Mouse (Mus musculus) CH12.LX (cell line): ENCODE measurements around the gene Cdkl5. TPM values are rescaled to one million over a fixed set of nuclear protein-coding genes. Genes with fewer than 3 reads are reported as not detected.

Source experiments
- DNase-seq: peaks from one replicate; pipeline ENCODE4 v3.0.0-alpha.2; 2013; ENCODE audit errors: extremely low read depth
- H3K27ac ChIP-seq: 2 replicates; pipeline ENCODE4 v1.5.1; 2012; ENCODE audit warnings: low read depth, mild to moderate bottlenecking, control low read depth, moderate library complexity; ENCODE audit not compliant: insufficient read depth
- H3K27me3 ChIP-seq: replicated peaks from 2 replicates; pipeline ENCODE3; 2012; ENCODE audit warnings: inconsistent platforms
- H3K36me3 ChIP-seq, 2 experiments: replicated peaks in 1 of 2; 2 replicates each; pipeline versions ENCODE3 to v1.6.1; 2012; ENCODE audit warnings: inconsistent platforms in 1 of 2, low read length in 1 of 2, mild to moderate bottlenecking in 1 of 2, mixed read lengths in 1 of 2, moderate library complexity in 1 of 2; ENCODE audit not compliant: control insufficient read depth in 1 of 2, insufficient read depth in 1 of 2
- H3K4me1 ChIP-seq, 2 experiments: 2 replicates each; pipeline ENCODE4 v1.6.1; 2012; ENCODE audit warnings: inconsistent platforms in 1 of 2, moderate library complexity in 1 of 2; ENCODE audit not compliant: insufficient read depth in 2 of 2, control insufficient read depth in 1 of 2
- H3K4me2 ChIP-seq: 2 replicates; pipeline ENCODE4 v1.6.1; 2012; ENCODE audit warnings: low read depth, mild to moderate bottlenecking, control low read depth; ENCODE audit not compliant: poor library complexity, insufficient read depth, severe bottlenecking
- H3K4me3 ChIP-seq, 3 experiments: fragments of 150-350 bp in 1 of 3; sonication (generic) in 1 of 3; replicated peaks in 1 of 3; 2 replicates each; pipeline versions ENCODE3 to v1.5.1; 2011 to 2012; ENCODE audit warnings: low read depth in 2 of 3, low read length in 2 of 3, mild to moderate bottlenecking in 2 of 3, moderate library complexity in 2 of 3, control low read depth in 1 of 3, improper control_type of control experiment in 1 of 3, inconsistent platforms in 1 of 3, mixed read lengths in 1 of 3; ENCODE audit not compliant: poor library complexity in 1 of 3
- H3K79me2 ChIP-seq: replicated peaks from 2 replicates; pipeline ENCODE4 v1.6.1; 2012; ENCODE audit warnings: mild to moderate bottlenecking, moderate library complexity; ENCODE audit not compliant: control insufficient read depth, poor library complexity, insufficient read depth, severe bottlenecking; ENCODE audit errors: extremely low read depth
- H3K9ac ChIP-seq: 2 replicates; pipeline ENCODE4 v1.6.1; 2012; ENCODE audit warnings: low read depth, mild to moderate bottlenecking, control low read depth, moderate library complexity; ENCODE audit not compliant: insufficient read depth
- H3K9me3 ChIP-seq: replicated peaks from 2 replicates; pipeline ENCODE3; 2012; ENCODE audit warnings: low read length, inconsistent platforms, mixed read lengths
- CHD1 ChIP-seq: IDR thresholded peaks from 2 replicates; pipeline ENCODE4 v1.6.1; 2012; ENCODE audit warnings: low read depth, low read length, improper control_type of control experiment, inconsistent platforms
- CTCF ChIP-seq, 2 experiments: IDR thresholded peaks in 1 of 2; conservative IDR thresholded peaks in 1 of 2; 2 replicates each; pipeline ENCODE4 v1.5.1; 2011 to 2012; ENCODE audit warnings: low read depth in 2 of 2, low read length in 2 of 2, improper control_type of control experiment in 1 of 2, inconsistent platforms in 1 of 2, mild to moderate bottlenecking in 1 of 2, moderate library complexity in 1 of 2
- E2F4 ChIP-seq: IDR thresholded peaks from 2 replicates; pipeline ENCODE4 v1.6.1; 2011; ENCODE audit warnings: low read depth, low read length, improper control_type of control experiment; ENCODE audit not compliant: insufficient replicate concordance
- ETS1 ChIP-seq: conservative IDR thresholded peaks from 2 replicates; pipeline ENCODE4 v1.6.1; 2012; ENCODE audit warnings: low read depth, mild to moderate bottlenecking, inconsistent platforms, low read length, improper control_type of control experiment, moderate library complexity
- HCFC1 ChIP-seq: IDR thresholded peaks from 2 replicates; pipeline ENCODE4 v1.6.1; 2012; ENCODE audit warnings: low read depth, mild to moderate bottlenecking, inconsistent platforms, low read length, improper control_type of control experiment
- JUN ChIP-seq: IDR thresholded peaks from 2 replicates; pipeline ENCODE4 v1.6.1; 2011; ENCODE audit warnings: low read depth, mild to moderate bottlenecking, low read length, improper control_type of control experiment, moderate library complexity; ENCODE audit not compliant: insufficient read depth
- JUND ChIP-seq: conservative IDR thresholded peaks from 2 replicates; pipeline ENCODE4 v1.6.1; 2011; ENCODE audit warnings: low read depth, low read length, improper control_type of control experiment
- MAFK ChIP-seq: IDR thresholded peaks from 2 replicates; pipeline ENCODE4 v1.6.1; 2011; ENCODE audit warnings: low read length, improper control_type of control experiment; ENCODE audit not compliant: insufficient replicate concordance
- MAZ ChIP-seq: IDR thresholded peaks from 2 replicates; pipeline ENCODE4 v1.6.1; 2012; ENCODE audit warnings: low read depth, mild to moderate bottlenecking, inconsistent platforms, low read length, improper control_type of control experiment, moderate library complexity
- MEF2A ChIP-seq: IDR thresholded peaks from 2 replicates; pipeline ENCODE4 v1.6.1; 2014; ENCODE audit warnings: low read depth, mild to moderate bottlenecking, inconsistent platforms, low read length, improper control_type of control experiment, borderline replicate concordance
- NELFE ChIP-seq: IDR thresholded peaks from 2 replicates; pipeline ENCODE4 v1.6.1; 2011; ENCODE audit warnings: low read depth, low read length, improper control_type of control experiment
- PAX5 ChIP-seq: IDR thresholded peaks from 2 replicates; pipeline ENCODE4 v1.6.1; 2012; ENCODE audit warnings: low read length, inconsistent platforms, mixed read lengths
- POLR2A ChIP-seq: IDR thresholded peaks from 2 replicates; pipeline ENCODE4 v1.6.1; 2011; ENCODE audit warnings: low read depth, mild to moderate bottlenecking, improper control_type of control experiment, low read length
- RAD21 ChIP-seq: IDR thresholded peaks from 2 replicates; pipeline ENCODE4 v1.6.1; 2011; ENCODE audit warnings: low read depth, mild to moderate bottlenecking, low read length, improper control_type of control experiment, moderate library complexity
- SIN3A ChIP-seq: IDR thresholded peaks from 2 replicates; pipeline ENCODE4 v1.6.1; 2012; ENCODE audit warnings: low read length, improper control_type of control experiment, inconsistent platforms
- SMC3 ChIP-seq: IDR thresholded peaks from 2 replicates; pipeline ENCODE4 v1.6.1; 2011; ENCODE audit warnings: low read depth, low read length, improper control_type of control experiment
- TCF12 ChIP-seq: IDR thresholded peaks from 2 replicates; pipeline ENCODE4 v1.6.1; 2014; ENCODE audit warnings: low read depth, mild to moderate bottlenecking, inconsistent platforms, low read length, improper control_type of control experiment
- ZNF384 ChIP-seq: IDR thresholded peaks from 2 replicates; pipeline ENCODE4 v1.6.1; 2012; ENCODE audit warnings: low read depth, low read length, improper control_type of control experiment, inconsistent platforms
- dilution Hi-C: fragments of 300-500 bp; cut with MboI; formaldehyde crosslinking; loops from 2 replicates; pipeline ENCODE4 v1.14.3; 2020; ENCODE audit warnings: low sequenced_read_pairs; ENCODE audit not compliant: extremely low pct_unique_long_range_greater_than_20kb, extremely low pct_ligation_motif_present
- in situ Hi-C: fragments of 300-500 bp; cut with MboI; formaldehyde crosslinking; loops from 3 replicates; pipeline ENCODE4 v1.14.3; 2019; ENCODE audit warnings: low sequenced_read_pairs, low pct_ligation_motif_present, low pct_unique_long_range_greater_than_20kb, mixed read lengths
- polyA plus RNA-seq: library from polyadenylated mRNA; unstranded; fragments of >175 nt; gene quantifications from 2 replicates; pipeline ENCODE4 v1.2.1, GENCODE M21; 2012; ENCODE audit warnings: low read depth; ENCODE audit not compliant: insufficient read length
- total RNA-seq, 2 experiments: library from RNA; depleted of rRNA; stranded (reverse); fragments of 300-350 nt in 1 of 2; fragments of >200 nt in 1 of 2; gene quantifications; 2 replicates each; pipeline ENCODE4 v1.2.3; 2012 to 2014

Cdkl5 gene
- total and polyA plus RNA-seq, 3 experiments, result 0.25 to 0.63 (median 0.30) TPM

GRCm38 (mm10) chrX:160944722-160945121 lies 49.8 kb downstream of the Cdkl5 start:
- Histone ChIP-seq H3K9ac (no peak overlapping the region), H3K36me3 (no peaks in the 10 kb centered on the region), H3K4me1 (no peaks in the 10 kb centered on the region), H3K27me3 (no peaks in the 10 kb centered on the region), H3K4me2 (no peak overlapping the region), H3K27ac (no peak overlapping the region), H3K79me2 (no peaks in the 10 kb centered on the region), H3K4me3 (no peak overlapping the region), H3K9me3 (no peaks in the 10 kb centered on the region)
- in situ Hi-C loops (loop anchor here (25.0 kb wide), 1 partner anchor 93 kb away; no protein-coding TSS in a partner anchor), dilution Hi-C loops (no loop called here)
- TF ChIP-seq RAD21 (no peak), CHD1 (no peak), MAZ (no peak), MEF2A (no peak), E2F4 (no peak), SIN3A (no peak), PAX5 (no peak), TCF12 (no peak), JUND (no peak), ZNF384 (no peak), HCFC1 (no peak), JUN (no peak), MAFK (no peak), NELFE (no peak)
- no peak for DNase-seq

- no peaks in the 10 kb centered on the region for H3K79me2 ChIP-seq
- H3K4me3 ChIP-seq, result no peak overlapping the region
- no peak overlapping the region for H3K9ac ChIP-seq
- TF ChIP-seq CTCF (conservative IDR thresholded peaks at IDR 0.05 in 1 of 2, IDR thresholded peaks at IDR 0.05 in 1 of 2; ENCODE audit: low read depth in 2 of 2, low read length in 2 of 2), result peak in 1 of 2 experiments; percentile 59; a peak in 2 of 4 replicates
- TF ChIP-seq RAD21, result peak; percentile 41
- no peak for TF ChIP-seq ETS1
- TF ChIP-seq POLR2A, result no peak
- TF ChIP-seq SMC3, result peak; percentile 66
- H3K36me3 ChIP-seq, result no peaks in the 10 kb centered on the region
- DNase-seq, result peak; percentile 17
- H3K27ac ChIP-seq, result no peak overlapping the region
- no peak overlapping the region for H3K4me2 ChIP-seq
- no peaks in the 10 kb centered on the region for H3K27me3 ChIP-seq
- no peaks in the 10 kb centered on the region for H3K9me3 ChIP-seq
- dilution Hi-C loops, result no loop called here
- H3K4me1 ChIP-seq, result no peaks in the 10 kb centered on the region
- in situ Hi-C loops, result loop anchor here (25.0 kb wide), 1 partner anchor 102 kb away; no protein-coding TSS in a partner anchor
Measured at GRCm38 (mm10) chrX:160935541-160935940, 59.0 kb downstream of the Cdkl5 start.
